Mouse (Mus musculus) common myeloid progenitor, adult 5-6 weeks (primary cell): ENCODE results near the gene Fam240a. TPM values are rescaled to one million over a fixed set of nuclear protein-coding genes. Genes with fewer than 3 reads are reported as not detected.

Source experiments
- ATAC-seq: replicated peaks from 2 replicates; pipeline ENCODE4 v1.8.0; 2016; ENCODE audit warnings: low read depth, mild to moderate bottlenecking, moderate TSS enrichment, inconsistent platforms; ENCODE audit not compliant: poor library complexity, severe bottlenecking
- total RNA-seq: library from RNA; stranded (forward); fragments of 200-1000, 187-1606 nt; gene quantifications from 2 replicates; pipeline ENCODE4 v1.2.3, GENCODE M21; 2017

The Fam240a gene
- total RNA-seq = not detected in 2 replicates

GRCm38 (mm10) chr9:110916786-110917185 lies at the start of gene Fam240a:
Gene Fam240a (minus strand): TSS chr9:110916861.
- no peak for ATAC-seq

- ATAC-seq = no peak
Observed at GRCm38 (mm10) chr9:110965910-110966231, 49.2 kb upstream of the Fam240a start.

GRCm38 (mm10) chr9:110965062-110965909 lies 48.6 kb upstream of the Fam240a start:
- no peak for ATAC-seq

GRCm38 (mm10) chr9:110963566-110964115 lies 47.0 kb upstream of the Fam240a start:
- ATAC-seq = no peak

- no peak for ATAC-seq
Observed at GRCm38 (mm10) chr9:110961386-110961785, 44.7 kb upstream of the Fam240a start.

- no peak for ATAC-seq
Observed at GRCm38 (mm10) chr9:110960230-110961149, 43.8 kb upstream of the Fam240a start.

- ATAC-seq = no peak
Observed at GRCm38 (mm10) chr9:110959669-110960068, 43.0 kb upstream of the Fam240a start.

GRCm38 (mm10) chr9:110955962-110956361 lies 39.3 kb upstream of the Fam240a start:
- ATAC-seq = no peak

GRCm38 (mm10) chr9:110954681-110955445 lies 38.2 kb upstream of the Fam240a start:
- ATAC-seq = no peak

GRCm38 (mm10) chr9:110953550-110954461 lies 37.1 kb upstream of the Fam240a start:
- ATAC-seq = peak; percentile 59

GRCm38 (mm10) chr9:110952931-110953549 lies 36.4 kb upstream of the Fam240a start:
- ATAC-seq = no peak

- peak; percentile 57 for ATAC-seq
Observed at GRCm38 (mm10) chr9:110952398-110952797, 35.7 kb upstream of the Fam240a start.

- peak; percentile 48 for ATAC-seq
Observed at GRCm38 (mm10) chr9:110951866-110952265, 35.2 kb upstream of the Fam240a start.

GRCm38 (mm10) chr9:110951397-110951796 lies 34.7 kb upstream of the Fam240a start, which contains the start of gene Lrrc2:
Gene Lrrc2 (plus strand): TSS chr9:110951545.
- no peak for ATAC-seq

- ATAC-seq = no peak
Observed at GRCm38 (mm10) chr9:110950109-110950508, 33.4 kb upstream of the Fam240a start.

GRCm38 (mm10) chr9:110948813-110949310 lies 32.2 kb upstream of the Fam240a start:
- no peak for ATAC-seq

GRCm38 (mm10) chr9:110947900-110948299 lies 31.2 kb upstream of the Fam240a start:
- ATAC-seq = no peak

- ATAC-seq = no peak
Observed at GRCm38 (mm10) chr9:110947261-110947661, 30.6 kb upstream of the Fam240a start.
